Mouse (Mus musculus) common myeloid progenitor, adult 5-6 weeks (primary cell): ENCODE data around the gene Bcorl1. TPM values are rescaled to one million over a fixed set of nuclear protein-coding genes. Genes with fewer than 3 reads are reported as not detected.

Experiments used
- ATAC-seq: replicated peaks from 2 replicates; pipeline ENCODE4 v1.8.0; 2016; ENCODE audit warnings: low read depth, mild to moderate bottlenecking, moderate TSS enrichment, inconsistent platforms; ENCODE audit not compliant: poor library complexity, severe bottlenecking
- total RNA-seq: library from RNA; stranded (forward); fragments of 200-1000, 187-1606 nt; gene quantifications from 2 replicates; pipeline ENCODE4 v1.2.3, GENCODE M21; 2017

Gene Bcorl1
- total RNA-seq, 1 experiment from 2014 or later, result 13.3 TPM

DNA sequence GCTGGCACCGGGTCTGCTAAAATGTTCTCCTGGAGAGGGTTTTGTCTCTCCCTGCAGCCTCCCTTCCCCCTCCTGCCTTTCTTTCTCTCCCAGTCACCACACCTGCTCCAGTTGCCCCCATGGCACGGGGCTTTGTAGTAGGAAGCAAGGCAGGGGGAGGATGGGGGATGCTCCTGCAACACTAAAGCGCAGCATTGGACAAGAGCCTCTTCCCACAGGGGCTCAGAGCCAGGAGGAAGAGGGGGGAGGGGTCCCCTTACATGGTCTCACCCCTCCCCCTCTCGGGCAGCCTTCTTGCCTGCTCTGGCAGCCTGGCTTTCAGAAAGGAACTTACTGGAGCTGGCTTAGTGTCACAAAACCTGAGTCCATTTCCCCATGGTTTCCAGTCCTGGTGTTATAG is 44.8 kb downstream of the Bcorl1 start:
- ATAC-seq, result no peak

DNA sequence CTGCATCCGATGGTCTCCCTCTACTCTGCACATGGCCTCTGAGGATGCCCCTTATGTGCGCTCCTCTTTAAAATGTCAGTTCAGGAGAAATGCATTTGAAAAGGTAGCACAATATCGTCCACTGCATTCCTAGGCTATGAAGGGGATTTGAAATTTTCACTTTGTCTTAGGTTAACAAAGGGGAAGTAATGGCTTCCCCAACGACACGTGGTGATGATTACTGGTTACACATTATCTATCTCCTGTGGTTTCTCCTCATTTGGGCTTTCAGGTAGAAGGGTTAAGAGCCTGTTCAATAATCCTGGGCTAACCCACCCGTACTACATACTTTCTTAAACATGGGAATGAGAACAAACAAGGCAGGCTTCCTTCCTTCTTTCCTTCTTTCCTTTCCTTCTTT is 48.2 kb downstream of the Bcorl1 start:
- ATAC-seq, result no peak

DNA sequence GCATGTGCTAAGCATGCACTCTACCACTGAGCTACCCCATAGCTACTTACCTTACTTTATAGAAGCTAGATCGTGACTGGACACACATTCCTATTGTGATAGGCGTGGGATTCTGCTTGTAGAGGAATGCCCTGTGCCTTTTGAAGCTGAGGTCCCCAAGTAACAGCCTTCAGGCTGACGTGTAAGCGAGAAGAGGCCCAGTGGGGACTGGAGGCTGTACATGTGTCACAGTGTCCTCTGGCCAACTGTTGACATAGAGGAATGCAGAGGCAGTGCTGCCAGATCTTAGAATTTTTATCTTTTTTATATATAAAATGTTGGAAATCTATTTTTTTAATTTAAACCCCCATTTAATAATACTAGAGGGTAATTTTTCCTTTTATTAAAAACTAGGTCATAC is 58.8 kb downstream of the Bcorl1 start:
- no peak for ATAC-seq

DNA sequence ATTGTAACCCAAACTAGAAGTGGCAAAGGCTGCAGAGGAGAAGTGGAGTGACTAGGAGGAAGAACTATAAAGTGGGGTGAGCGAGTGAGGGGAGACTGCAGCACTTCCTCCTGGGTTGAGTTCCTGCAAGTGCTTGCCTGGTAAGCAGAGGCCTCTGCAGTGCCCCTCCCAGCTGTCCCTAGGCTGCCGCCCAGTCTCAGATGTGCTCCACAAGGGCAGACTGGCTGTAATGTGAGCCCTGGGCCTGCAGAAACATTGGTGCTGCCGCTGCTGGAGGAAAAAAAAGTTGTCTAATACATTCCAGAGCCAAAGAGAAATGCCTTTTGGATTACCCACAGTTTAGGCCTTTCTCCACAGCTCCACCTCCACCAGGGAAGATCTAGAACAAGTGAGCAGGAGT is 64.0 kb downstream of the Bcorl1 start:
- ATAC-seq, result peak; percentile 48

DNA sequence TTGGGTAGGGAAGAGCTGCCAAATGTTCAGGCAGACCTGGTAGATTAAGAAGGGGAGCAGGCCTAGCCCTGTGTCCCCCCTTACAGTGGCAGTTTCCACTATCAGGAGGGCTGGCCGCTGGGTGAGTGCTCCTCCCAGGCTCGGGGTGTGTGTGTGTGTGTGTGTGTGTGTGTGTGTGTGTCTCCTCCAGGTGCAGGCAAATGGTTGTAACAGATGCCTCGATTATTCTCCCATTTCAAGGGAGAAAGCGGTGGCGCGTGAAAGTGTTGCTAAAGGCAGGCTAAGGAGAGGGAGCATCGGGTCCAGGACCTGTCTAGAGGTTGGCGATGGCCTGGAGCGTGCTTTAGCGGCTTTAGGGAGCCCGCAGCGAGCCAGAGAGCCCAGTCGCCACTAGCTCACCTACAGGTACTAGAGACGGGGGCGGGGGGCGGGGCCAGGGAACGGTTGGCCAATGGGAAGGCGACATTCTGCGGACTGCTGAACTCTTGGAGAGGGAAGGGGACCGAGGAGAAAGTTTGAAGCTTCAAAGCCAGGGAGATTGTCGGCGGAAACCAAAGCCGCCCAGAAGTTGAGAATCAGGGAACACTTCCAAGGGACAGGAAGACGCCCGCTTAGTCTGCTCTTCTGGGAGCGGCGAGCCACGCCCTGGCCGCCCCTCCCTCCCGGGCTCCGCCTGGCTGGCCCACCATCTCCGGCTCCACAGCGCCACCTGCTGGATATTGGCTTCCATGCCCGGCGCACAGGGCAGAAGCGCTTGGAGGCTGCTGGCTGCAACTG is 68.6 kb downstream of the Bcorl1 start:
- ATAC-seq, result peak; percentile 88

DNA sequence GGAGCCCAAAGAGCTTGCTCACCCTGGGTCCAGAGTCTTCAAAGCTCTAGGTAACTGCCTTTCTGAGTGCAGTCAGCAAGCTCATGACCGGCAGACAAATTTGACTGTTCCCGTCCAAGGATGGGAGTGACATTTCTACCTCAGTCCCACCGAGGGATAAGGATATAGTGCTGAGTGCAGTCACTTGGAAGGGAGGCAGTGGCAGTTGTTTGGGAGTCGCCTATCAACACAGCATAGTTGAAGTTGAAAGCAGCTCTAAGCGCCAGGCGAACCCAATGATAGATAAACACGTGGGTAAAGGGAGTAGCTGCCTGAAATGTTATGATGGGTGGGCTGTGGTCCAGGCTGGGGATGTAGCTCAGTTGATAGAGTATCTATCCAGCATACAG is 69.2 kb downstream of the Bcorl1 start:
- peak; percentile 36 for ATAC-seq

DNA sequence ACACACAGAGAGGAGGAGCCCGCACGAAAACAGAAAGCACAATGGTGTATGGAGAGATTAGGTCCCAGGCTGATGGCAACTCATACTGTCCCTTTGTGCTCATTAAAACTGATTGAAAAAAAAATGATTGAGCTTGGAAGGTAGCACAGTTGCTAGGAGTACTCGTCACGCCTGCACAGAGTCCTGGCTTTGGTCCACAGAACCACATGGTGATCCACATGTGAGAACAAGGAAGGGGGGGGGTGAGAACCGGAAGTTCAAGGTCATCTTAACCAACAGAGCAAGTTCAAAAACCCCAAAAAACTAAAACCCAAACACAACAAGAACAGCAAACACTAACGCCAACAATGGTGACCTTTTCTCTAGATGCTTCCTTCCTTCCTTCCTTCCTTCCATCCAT is 71.5 kb downstream of the Bcorl1 start:
- ATAC-seq, result no peak

DNA sequence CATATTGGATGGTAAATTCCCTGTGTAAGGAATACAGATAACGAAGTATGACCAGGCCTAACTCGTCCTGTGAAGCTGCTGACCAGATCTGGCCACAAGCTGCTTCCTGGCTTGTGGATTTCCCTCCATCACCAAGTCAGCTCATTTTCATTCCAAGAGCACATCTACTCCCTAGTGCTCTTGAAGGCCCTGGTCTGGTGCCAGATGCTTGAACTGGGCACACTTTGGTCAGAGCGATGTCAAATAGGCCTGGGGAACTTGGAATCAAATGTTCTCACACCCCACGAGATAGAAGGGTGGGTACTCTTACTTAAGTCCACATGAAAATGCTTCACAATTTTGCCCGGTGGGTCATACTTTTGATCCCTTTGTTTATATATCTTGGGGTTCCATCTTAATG is 73.1 kb downstream of the Bcorl1 start:
- no peak for ATAC-seq

DNA sequence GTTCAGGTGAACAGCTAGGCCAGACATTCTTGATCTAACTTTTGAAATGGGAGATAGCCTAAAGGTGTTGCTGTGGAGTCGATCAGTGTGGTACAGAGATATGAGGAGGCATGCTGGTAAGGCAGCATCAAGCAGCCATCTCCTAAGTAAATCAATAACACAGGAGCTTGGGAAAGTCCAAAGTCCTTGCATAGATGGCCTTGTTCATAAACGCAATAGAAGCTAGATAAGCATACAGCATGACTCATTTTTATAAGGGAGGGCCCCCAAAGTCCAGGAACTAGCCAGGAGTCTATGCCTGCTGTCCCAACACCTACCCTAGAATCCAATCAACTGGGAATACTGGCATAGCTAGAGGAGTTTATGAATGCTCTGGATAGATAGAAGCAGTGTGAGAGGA is 77.3 kb downstream of the Bcorl1 start:
- no peak for ATAC-seq

DNA sequence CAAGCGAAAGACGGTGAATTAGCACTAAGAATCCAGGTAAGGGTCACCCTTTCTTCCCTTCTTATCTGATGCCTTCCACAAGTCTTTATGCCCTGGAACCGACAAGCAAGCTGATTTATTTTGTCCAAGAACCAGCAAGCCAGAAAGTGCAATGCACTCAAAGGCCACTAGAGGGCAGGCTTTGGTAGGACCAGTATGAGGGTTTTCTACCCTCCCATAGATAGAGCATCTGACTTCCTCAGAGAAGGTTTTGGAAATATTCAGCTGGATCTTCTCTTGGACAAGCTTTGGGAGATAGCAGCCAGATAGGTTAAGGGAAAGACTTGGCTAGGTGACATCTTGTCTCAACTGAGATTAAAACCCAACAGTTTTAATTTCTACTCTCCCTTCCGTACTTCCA is 81.8 kb downstream of the Bcorl1 start:
- ATAC-seq, result no peak

DNA sequence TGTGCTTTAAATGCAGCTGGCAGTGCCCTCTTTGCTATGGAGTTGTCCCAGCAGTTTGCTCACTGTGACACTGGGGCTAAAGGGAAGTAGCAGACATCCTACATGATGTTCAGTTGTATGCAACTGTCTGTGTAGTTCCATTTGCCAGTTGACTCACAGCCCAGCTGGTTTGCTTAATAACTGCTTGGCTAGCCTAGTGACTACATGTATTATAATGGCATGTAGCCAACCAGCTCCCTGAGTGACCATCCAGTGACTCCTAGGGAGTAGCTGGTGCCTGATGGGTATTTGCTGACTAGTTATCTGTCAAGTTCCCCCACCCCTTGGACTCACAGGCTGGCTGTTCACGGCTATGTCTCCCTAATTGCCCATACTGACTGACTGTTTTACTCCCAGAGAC is 82.5 kb downstream of the Bcorl1 start:
- ATAC-seq, result no peak

DNA sequence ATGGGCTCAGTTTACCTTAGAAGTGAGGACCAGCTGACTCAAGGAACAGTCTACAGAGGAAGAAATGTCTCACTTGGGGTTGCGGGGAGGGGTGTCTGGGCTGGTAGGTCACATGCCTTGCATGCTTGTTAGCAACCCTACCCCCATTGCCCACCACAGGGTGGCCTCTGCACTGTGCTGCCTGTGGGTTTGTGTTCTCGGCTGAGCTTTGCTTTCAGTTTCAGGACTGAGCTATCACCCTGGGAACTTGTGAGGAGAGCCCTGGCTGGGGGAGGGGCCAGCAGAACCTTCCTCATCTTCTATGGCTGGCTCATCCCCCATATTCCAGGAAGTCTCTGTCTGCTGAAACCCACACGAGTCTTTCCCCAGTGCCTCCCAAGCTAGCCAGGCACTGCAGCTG is 83.4 kb downstream of the Bcorl1 start:
- ATAC-seq, result peak; percentile 78

DNA sequence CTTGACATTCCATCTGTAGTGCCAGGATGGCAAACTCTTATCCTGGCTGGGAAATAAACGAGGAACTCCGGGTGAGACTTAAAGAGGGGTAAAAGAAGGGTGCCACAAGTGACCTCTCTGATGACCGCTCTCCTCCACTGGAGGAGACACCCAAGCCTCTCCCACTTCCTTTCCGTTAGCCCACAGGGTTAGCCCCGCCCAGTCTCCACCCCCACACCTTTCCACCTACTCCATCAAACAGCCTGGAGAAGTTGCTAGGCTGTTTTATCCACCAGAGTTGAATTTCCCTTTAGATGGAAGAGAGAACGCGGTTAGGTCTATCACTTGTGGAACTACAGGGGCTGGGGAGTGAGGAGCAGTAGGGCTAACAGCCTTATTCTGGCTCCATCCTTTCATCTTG is 84.1 kb downstream of the Bcorl1 start:
- ATAC-seq, result peak; percentile 48

DNA sequence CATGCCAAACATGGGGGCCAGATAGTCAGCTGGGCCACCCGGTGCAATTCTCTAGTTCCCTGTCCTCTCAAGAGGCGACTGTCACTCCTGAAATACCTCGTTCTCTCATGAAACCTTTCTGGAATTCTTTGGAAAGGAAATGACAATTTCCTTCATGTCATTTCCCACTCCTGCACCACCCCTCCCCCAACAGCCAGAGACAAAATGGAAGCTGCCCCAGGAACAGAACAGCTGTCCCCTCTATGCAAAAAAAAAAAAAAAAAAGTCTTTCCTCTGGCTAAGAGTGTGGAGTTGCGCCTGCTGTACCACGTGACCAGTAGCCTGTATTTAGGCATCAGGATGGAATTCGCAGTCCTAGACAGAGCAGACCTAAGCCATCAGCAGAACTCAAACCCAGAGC is 87.1 kb downstream of the Bcorl1 start:
- no peak for ATAC-seq

DNA sequence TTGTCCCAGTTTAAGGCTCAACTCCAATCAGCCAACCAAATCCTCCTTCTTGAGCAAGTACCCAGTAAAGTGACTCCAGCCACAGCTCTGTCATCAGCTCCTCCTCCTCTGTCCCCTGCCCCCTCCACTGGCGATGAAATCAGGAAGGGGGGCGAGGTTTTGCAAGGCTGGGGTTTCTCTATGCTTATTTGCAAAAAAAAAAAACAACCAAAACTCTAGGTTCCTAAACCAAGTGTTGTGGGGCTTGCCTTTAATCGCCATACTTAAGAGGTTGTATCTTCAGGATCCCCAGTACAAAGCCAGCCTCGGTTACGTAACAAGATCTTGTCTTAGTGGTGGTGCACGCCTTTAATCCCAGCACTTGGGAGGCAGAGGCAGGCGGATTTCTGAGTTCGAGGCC is 87.5 kb downstream of the Bcorl1 start:
- ATAC-seq, result no peak

DNA sequence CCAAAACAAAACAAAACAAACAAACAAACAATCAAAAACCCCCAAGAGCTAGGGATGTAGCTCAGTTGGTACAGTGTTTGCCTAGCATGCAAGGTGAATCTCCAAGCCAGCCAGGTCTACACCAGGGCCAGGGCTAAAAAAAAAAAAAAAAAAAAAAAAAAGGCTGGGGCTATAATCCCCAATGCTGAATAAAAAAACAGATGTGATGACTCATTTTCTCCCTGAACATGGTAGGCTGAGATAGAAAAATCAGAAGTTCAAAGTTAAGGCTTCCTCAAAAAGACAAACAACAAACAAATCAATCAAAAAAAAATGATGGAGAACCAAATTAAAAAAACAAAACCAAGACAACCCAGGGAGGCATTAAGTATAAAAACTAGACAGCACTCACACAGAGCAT is 87.9 kb downstream of the Bcorl1 start:
- no peak for ATAC-seq

DNA sequence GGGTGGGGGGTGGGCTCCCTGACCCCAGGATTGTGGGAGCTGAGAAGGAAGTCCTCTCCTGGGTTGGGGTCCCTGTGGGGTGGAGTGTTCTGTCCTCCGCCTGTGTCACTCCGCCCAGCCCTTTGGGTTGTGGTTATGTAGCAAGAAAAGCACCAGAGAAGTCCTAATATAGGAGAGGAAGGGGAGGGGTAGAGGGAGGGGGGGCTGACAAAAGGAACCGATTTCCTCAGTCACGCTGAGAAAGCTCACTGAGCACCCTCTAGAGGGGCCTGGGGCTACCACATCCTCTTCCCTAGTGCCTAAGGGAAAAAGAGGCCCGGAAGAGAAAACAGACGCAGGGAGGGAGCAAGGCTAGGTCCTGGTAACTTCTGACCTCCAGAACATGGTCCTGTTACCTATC is 88.4 kb downstream of the Bcorl1 start:
- peak; percentile 26 for ATAC-seq

DNA sequence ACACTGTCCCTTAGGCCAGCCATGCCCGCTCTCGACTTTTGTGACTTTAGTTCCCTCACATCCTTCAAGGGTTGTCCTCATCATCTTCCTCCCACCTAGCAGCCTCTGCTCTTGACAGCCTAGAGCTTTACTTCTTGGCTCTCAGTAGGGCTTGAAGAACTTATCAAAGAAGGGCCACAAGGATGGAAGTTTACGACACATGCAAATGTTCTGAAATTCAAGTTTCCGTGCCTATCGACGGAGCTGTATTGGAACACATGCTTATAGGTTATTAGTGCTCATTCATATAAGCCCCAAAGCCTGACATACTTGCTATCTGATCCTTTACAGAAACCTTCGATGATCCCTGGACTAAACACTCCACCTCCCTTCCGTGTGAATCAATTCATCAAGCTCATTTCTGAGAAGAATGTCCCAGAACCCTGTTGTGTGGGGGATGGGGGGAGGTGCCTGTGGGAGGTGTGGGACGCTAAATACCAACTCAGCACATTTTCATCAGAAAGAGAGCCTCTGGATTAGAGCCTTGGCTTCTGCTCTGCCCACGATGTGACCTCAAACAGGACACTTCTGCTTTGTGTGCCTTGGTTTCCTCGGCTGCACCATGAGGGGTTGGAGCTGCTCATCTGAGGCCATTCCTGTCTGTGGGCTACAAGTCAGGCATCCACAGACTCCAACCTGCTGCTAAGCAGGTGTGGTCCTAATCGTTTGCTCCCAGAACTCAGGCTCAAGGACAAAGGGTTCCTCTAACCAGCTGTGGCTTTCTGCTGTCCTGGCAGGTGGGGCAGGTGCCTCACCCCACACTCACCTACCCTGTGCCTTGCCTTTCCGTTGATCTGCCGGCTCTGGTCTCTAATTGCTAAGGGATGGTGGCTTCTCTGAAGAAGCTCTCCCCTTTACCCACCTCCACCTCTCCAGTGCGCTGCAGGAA is 91.7 kb downstream of the Bcorl1 start:
- ATAC-seq, result no peak

DNA sequence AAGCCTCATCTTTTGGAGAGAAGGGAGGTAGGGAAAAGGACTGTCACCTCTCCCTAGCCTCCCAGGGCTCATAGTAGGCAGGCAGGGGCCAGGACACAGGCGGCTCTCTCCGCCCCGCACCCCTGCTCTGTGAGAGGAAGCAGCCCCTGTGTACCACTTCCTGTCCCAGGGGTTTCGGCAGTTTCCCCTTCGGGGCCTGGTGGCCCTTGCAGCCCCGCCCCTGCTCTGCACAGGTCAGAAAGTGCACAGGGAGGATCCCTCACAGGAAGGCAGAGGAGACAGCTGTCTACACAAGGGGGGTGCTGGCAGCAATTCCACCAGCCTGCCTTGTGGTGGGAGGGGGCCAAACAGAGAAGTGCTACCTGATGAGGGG is 92.4 kb downstream of the Bcorl1 start:
- peak; percentile 70 for ATAC-seq

DNA sequence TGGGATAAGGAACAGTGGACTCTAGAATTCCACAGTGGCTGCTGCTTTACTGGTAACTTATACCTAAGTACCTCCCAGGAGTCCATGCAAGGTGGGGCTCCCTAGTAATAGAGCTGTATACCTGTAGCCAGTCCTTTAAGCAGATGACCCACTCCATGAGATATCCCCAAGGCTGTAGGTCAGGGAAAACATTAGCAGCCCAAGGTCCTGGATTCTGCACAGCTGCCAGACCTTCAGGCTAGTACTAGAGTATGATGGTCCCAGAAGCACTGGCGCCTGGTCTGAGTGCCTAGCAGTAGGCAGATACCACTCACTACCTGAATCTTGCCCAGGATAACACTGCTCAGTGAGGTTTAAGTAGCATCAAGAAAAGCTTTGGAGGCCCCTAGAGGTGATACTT is 93.1 kb downstream of the Bcorl1 start:
- no peak for ATAC-seq

DNA sequence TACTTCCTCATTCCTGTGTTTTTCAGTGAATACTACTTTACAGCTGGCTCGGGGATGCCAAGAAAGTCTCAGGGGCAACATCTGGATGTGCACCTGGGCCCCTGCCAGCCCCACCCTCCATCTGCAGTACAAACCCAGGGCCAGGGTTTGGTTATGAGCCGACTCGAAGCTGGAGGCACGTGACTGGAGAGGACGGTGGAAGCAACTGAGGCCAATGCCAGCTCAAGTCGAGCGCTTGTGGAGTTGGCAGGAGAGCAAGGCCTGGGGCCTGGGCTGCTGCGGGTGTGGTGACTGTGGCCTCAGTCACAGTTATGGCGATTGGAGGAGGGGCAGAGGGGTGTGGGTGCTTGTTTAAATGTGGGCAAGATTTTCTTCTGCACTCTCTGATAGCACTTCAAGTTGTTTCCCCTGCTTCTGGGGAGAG is 94.3 kb downstream of the Bcorl1 start:
- peak; percentile 47 for ATAC-seq
